Mouse (Mus musculus): Measurements from ENCODE around the gene Opcml. TPM values are rescaled to one million over a fixed set of nuclear protein-coding genes. Genes with fewer than 3 reads are reported as not detected.

Opcml gene
- total RNA-seq, 2 experiments from 2014 or later, result 1.0 to 1.5 TPM

DNA sequence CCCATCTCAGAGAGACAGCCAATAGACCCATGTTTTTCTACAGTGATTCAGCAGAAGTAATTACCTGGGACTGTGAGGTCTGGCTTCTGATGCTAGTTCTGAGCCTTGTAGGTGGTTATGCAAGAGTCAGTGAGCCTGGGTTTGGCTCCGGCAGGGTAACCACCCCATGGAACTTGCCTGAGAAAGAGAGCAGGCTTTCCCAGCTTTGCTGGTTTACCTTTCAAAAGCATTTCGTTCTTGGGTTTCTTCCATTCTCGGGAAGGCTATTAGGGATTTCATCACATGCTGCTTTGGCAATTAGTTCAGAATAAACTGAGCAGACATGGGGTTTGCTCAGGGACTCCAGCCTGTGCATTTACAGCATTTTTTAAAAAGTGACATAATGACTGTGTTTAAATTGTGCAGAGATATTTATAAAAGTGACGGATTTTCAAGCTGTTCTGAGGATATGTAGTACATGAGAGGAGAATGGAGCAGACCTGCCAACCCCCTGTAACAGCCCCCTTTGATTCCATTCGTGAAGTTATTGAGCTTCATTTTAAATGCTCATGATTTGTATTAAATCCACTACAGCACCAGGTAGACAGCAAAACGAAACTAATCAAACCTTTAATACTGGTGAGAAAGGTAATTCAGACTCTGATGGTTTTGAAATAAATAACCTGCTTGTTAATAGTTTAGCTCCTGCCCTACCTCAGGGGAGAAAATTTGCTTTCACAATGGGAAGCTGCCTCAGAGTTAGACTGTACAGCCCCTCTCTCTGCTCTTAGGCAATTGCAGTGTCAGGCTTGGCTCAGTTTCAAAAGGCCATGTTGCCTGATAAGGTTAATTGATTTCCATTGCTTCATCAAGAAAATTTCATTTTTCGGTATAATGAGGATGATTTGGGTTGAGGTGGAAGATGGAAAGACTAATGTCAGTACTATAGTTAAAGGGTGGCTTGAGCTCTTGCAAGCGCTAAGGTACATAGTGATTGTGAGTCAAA is 196.3 kb downstream of the Opcml start:
- TF ChIP-seq CTCF (IDR thresholded peaks at IDR 0.05), result no peak
- intact Hi-C loops (cut with DNase I), result no loop called here
- no peak for DNase-seq
- Histone ChIP-seq H3K27ac (no peak overlapping the region), H3K4me3 (no peak overlapping the region)

DNA sequence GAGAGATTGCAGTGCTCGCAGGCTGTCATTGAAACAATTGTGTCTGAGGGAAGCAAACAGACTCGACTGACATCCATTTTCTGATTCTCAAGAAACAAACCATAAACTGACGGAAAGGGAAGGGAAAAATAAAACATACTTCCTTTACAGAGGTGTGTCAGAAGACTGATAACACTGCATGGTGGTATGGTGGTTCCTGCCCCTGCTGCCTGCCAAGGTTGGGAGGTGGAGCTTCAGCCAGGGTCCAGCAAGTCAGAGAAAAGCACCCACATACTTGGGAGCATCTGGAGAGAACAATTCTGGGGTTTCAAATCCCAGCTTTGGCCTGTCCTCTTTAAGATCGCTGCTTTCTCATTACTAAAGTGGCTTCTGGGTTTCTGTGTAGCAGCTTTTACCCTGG is 201.0 kb downstream of the Opcml start:
- no peak overlapping the region for H3K4me3 ChIP-seq
- H3K27ac ChIP-seq, result no peak overlapping the region
- no peak for TF ChIP-seq CTCF (IDR thresholded peaks at IDR 0.05)
- intact Hi-C loops (cut with DNase I), result no loop called here
- DNase-seq, result no peak

DNA sequence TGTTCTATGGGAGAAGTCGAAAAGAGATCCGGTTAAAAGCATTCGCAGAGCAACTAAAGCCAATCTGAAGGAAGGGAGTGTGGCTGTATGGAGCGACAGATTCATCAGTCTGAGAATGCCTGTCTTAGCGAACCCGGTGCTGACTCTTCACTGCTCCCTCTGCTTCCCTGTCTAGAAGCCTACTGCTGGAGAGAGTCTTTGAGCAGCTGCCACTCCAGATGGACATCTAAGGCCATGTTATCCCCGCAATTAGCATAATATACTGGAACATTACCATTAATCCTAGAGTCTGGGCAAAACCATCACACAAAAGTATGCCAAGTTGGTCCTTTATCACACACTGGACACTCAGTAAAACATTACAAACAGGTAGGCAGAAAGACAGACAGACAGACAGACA is 206.0 kb downstream of the Opcml start:
- DNase-seq, result no peak
- intact Hi-C loops (cut with DNase I), result no loop called here
- TF ChIP-seq CTCF (IDR thresholded peaks at IDR 0.05), result no peak
- H3K27ac ChIP-seq, result no peak overlapping the region
- no peak overlapping the region for H3K4me3 ChIP-seq

DNA sequence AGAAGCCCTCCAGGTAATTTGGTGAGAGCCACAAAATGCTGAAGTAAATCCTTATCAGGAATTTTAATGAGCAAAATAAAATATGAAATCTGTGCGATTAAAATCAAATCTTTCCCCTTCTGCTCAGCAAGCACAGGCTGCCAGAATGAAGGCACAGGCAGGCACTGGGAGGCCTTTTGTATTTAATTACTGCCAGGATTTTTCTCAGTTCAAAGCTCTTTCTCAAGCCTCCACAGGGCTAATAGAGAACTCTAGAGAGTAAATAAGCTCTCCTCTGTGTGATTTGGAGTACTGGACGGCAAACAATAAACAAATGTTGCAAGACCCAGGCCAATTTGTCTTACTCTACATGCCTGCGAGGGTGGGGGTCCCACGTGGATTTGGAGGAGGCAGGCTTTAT is 208.2 kb downstream of the Opcml start:
- no peak overlapping the region for H3K4me3 ChIP-seq
- no peak for TF ChIP-seq CTCF (IDR thresholded peaks at IDR 0.05)
- intact Hi-C loops (cut with DNase I), result no loop called here

DNA sequence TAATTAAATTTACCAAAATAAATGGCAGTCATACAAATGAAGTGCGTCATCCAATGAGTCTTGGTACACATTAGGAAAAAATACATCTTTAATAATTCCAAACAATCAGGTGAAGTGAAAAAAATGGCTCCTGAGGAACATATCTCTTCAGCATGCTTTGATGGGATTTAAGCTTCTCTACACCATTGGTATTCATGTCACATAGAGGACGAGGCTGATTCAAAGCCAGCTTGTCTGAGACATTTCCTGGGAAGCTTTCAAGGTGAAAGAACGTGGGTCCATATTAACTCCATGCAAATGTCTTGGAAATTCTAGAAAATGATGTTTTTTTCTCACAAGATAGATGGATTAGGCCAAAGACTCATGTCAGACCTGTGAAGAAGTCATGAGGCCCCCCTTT is 212.6 kb downstream of the Opcml start:
- no peak for TF ChIP-seq CTCF (IDR thresholded peaks at IDR 0.05)
- intact Hi-C loops (cut with DNase I), result no loop called here
- Histone ChIP-seq H3K4me3 (no peak overlapping the region), H3K27ac (no peak overlapping the region)
- DNase-seq, result no peak

More for the DNA sequence above, 208.2 kb downstream of the Opcml start:
- no peak overlapping the region for H3K27ac ChIP-seq
- DNase-seq, result no peak

DNA sequence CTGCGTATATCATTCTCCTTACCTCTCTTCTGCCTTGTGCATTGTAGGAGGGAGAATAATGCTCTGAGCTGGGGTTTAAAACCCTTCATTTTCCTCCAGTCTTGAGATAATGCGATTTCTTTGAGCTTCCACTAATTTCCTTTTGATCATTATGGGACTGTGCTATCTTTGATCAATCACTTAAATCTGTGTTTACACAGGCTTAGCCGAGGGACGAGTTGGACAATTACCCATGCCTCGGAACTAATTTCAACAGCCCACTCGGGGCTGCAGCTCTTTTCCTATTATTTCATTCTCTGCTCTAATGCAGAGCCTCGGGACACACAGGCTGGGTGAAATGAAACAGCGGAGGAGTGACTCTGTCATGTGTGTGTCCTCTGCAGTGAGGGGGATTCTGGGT is 220.9 kb downstream of the Opcml start:
- intact Hi-C loops (cut with DNase I), result no loop called here
- DNase-seq, result no peak
- H3K27ac ChIP-seq, result no peak overlapping the region
- TF ChIP-seq CTCF (IDR thresholded peaks at IDR 0.05), result no peak
- H3K4me3 ChIP-seq, result no peak overlapping the region

DNA sequence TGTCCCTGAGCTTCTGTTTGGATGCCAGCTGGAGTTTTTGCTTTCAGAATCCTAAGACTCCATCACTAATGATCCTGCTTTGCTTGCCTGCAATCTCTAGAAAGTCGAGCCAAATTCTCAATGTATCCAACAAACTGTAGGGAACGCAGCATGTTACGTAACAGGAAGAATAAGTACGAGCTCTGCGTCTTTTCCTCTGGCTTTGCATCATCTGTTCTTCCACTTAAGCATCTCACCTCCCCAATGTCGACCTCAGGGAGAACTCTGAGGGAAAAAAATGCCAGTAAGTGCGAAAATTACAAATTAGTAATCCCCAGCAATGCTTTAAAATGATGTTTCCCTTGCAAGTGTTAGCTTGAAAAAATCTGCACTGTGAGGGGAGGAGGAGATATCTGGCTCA is 222.1 kb downstream of the Opcml start:
- Histone ChIP-seq H3K4me3 (no peak overlapping the region), H3K27ac (no peak overlapping the region)
- TF ChIP-seq CTCF (IDR thresholded peaks at IDR 0.05), result no peak
- no peak for DNase-seq
- intact Hi-C loops (cut with DNase I), result no loop called here

DNA sequence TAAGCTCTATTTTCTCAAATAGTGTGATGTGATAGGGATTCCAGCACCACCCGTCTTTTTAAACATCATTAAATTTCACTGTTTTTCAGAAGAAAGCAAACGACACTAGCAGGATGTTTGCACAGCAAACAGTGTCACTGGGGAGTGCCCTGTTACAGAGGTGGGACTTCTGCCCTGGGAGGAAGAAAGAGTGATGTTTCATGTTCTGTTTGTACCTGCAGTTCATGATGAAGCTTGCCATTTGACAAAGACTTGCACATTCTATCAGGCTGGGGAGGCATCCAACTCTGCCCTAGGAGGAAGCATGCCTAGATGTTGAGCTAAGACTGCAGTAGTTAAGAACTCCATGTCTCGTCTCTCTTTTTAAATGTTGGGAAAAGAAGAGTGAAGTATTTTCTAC is 222.6 kb downstream of the Opcml start:
- no peak overlapping the region for H3K4me3 ChIP-seq
- DNase-seq, result no peak
- TF ChIP-seq CTCF (IDR thresholded peaks at IDR 0.05), result no peak
- intact Hi-C loops (cut with DNase I), result no loop called here
- no peak overlapping the region for H3K27ac ChIP-seq

DNA sequence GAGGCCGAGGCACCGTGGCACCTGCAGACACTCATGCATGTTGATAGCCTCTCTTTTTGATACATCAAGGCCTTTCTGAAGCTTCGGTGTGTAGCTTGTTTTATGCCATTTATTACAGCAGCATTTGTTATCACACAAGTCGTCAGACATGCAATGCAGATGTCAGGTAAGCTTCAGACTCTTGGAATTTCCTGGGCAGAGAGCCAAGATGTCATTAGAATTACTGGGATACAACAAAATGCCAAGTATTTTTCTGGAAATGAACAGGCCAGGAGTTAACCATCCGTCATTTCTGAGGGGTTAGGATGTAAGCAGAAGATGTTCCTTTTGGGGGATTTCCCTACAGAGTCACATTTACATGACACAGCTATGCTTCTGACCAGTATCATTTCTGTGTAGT is 237.6 kb downstream of the Opcml start:
- no peak for DNase-seq
- Histone ChIP-seq H3K4me3 (no peak overlapping the region), H3K27ac (no peak overlapping the region)
- TF ChIP-seq CTCF (IDR thresholded peaks at IDR 0.05), result no peak
- intact Hi-C loops (cut with DNase I), result no loop called here

DNA sequence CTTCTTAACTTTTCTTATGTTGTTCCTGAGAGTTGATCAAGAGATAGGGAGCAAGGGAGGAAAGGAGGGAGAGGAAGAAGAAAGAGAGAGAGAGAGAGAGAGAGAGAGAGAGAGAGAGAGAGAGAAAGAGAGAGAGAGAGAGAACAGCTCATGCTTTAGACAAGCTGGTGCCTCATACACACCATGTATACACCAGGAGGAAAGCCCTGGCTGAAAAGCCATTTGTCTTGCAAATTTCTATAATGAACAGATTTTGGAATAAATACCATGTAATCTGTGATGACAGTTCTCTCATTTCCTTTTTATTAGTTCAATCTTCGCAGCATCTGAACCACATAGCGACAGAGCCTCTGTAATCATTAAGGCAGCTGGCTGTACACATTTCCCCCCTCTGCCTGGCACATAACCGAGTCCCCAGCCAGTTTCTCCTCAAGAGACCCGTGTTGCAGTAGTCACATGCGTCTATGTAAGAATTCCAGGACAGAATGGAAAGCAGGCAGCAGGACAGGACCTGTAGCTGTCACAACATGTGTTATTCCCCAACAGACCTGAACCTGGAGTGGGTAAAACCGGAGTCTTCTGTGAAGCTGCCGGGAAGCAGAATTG is 238.3 kb downstream of the Opcml start:
- Histone ChIP-seq H3K27ac (no peak overlapping the region), H3K4me3 (no peak overlapping the region)
- no peak for DNase-seq
- no peak for TF ChIP-seq CTCF (IDR thresholded peaks at IDR 0.05)
- intact Hi-C loops (cut with DNase I), result no loop called here

DNA sequence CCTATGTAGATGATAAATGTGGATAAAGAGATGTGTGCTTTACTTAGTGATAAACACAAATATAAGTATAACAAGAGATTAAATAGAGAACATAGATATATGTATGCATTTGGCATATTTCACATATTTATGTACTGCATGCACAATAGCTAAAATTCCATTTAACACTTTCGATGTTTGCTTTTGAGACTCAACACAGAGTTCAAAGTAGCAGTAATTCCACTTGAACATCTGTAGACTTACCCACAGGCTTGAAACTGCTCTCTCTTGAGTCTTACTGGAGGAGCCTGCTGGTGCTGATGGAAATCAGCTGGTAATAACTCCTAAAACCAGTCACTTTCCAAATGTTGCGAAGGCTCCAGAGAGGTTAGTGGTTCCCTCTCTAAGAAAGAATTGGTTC is 258.6 kb downstream of the Opcml start:
- no peak for TF ChIP-seq CTCF (IDR thresholded peaks at IDR 0.05)

DNA sequence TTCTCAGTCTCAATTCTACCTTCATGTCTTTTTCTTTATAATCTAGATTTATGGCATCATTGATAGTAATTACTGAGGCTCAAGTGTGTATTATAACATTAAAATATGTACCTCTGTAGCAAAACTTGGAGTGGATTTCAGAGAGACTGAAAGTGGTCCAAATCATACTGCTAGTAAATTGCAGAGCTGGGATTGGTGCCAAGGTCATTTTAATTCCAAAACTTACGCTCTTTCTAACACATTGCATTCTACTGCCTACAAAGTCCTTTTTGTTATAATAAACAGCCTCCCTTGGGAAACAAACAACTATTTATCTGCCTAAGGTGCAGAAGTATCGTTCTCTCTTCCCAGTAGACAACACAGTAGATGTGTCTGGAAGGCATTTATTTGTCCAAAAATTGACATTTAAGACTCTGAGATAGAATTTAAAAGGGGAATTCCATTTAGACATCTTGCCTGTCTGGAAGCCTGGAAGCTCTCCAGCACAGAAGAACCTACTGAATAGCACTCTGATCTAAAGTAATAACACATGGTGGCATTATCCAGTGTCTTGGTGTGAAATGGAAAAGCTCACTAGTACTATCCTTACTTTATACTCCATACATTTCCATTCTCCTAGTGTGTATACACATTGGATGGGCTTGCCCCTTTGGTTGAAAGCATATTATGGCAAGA is 266.7 kb downstream of the Opcml start:
- intact Hi-C loops (cut with DNase I), result no loop called here
- no peak for TF ChIP-seq CTCF (IDR thresholded peaks at IDR 0.05)
- no peak for DNase-seq
- Histone ChIP-seq H3K4me3 (no peak overlapping the region), H3K27ac (no peak overlapping the region)

More for the DNA sequence above, 258.6 kb downstream of the Opcml start:
- intact Hi-C loops (cut with DNase I), result no loop called here
- no peak for DNase-seq
- no peak overlapping the region for H3K4me3 ChIP-seq
- H3K27ac ChIP-seq, result no peak overlapping the region

DNA sequence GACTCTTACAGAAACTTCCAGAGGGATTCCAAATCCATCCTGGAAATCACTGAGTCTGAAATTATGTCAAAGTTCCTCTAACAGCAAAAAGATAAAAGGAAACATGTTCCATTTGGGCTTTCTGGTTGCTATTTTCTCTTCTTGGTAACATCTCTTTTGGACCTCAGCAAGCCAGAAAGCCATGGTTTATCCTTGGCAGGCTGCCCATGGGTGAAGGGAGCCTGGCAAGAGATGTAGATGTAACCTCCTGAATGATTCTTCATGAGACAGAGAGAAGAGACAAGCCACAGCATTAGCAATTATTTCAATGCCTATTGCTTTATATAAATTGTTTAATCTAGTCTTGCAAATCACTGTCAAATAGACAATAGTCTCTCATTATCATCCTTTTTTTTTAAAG is 274.6 kb downstream of the Opcml start:
- Histone ChIP-seq H3K27ac (no peak overlapping the region), H3K4me3 (no peak overlapping the region)
- intact Hi-C loops (cut with DNase I), result no loop called here
- no peak for DNase-seq
- no peak for TF ChIP-seq CTCF (IDR thresholded peaks at IDR 0.05)

Measured in gastrocnemius, adult 2 months (tissue).